Mouse (Mus musculus): Measurements from ENCODE around the gene Dlg2.
A peak's percentile ranks its signal among the peaks of the same experiment; 100 is the strongest.

The Dlg2 gene

DNA sequence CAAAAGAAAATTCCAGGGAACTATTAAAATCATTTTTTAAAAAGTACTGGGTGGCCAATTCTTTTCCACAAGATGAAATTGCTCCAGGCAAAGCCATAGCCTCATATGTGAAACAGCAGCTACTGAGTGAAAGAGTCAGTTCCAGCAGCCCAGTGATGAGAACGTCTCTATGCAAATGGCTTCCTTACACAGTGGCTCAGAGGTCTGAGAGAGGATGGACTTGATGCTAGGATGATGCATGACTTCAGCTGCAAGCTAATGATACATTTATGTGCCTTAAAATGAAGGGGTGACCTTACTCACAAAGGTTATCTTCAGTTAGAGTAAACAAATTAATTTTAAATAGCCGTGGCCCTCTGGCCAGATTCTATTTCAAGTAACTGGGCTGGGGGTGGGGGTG, 1420.5 kb downstream of the Dlg2 start:
- DNase-seq (ENCODE audit: low read depth, low spot score) = no peak

DNA sequence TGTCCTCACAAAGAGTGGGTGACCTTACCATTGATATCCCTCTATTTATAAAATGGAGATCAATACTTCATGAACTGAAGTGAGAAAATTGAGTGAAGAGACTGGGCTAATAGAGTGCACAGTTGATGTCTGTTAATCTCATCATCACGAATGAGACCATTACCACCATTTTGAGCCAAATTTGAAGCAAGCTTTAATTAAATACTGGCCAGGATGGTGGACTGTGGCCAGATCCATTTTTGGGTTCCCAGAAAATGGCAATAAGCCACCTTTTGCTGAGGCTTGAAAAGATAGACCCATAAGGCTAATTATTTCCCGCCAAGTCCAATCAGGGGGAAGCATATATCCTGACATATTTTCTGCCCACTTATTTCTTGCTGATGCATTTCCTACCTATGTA, 1421.0 kb downstream of the Dlg2 start:
- no peak for DNase-seq (ENCODE audit: low read depth, low spot score)

DNA sequence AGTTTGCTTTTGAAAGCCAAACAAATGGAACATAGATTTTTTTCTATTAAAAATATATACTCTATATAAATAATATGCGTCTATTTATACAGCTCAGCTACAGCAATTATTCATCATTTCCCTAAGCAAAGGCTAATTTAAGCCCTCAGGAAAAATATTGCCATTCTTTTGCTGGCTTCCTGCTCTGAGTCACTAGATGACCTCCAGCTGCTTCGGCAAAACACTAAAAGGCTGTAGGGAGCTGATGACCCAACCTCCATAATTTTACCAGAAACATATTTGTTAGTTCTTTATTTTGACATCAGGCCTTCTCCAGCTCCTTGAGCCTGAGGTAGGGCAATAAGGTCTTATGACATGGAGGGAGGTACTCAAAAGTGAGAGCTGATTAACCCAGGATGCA, 1426.0 kb downstream of the Dlg2 start:
- no peak for DNase-seq (ENCODE audit: low read depth, low spot score)

DNA sequence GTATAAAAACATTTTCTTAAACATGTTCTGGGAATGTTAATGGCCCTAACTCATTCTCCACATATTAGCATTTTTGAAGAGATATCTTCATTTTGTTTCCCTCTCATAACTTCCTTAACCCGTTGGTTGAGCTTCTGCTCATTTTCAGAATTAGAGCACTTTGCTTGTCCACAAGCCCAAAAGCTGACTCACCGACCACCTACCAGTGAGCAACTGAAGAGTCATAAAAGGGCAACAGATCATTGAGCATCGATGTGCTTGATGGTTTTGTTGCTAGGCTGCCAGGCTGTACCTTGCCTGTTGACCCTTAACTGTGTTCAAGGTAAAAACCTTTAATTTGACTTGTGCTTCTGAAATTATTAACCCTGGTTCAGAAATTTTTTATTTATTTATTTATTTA, 1440.3 kb downstream of the Dlg2 start:
- no peak for DNase-seq (ENCODE audit: low read depth, low spot score)

DNA sequence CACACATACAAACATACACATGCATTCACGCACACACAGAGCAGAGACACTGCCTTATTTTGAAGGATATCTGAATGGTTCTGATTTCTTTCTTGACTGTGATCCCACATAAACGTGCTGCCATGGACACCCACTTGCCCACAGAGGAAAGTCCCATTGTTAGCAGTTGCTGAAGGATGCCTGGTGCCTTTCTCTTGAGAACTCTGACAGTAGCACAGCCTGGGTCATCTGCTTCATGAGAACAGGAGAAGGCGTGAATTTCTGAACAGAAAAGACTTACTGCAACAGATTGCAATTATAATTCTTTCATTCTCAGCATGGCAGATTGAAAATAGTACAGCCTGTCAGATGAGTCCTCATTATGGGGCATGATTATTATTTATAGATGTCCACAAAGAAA, 1442.6 kb downstream of the Dlg2 start:
- DNase-seq (ENCODE audit: low read depth, low spot score) = no peak

DNA sequence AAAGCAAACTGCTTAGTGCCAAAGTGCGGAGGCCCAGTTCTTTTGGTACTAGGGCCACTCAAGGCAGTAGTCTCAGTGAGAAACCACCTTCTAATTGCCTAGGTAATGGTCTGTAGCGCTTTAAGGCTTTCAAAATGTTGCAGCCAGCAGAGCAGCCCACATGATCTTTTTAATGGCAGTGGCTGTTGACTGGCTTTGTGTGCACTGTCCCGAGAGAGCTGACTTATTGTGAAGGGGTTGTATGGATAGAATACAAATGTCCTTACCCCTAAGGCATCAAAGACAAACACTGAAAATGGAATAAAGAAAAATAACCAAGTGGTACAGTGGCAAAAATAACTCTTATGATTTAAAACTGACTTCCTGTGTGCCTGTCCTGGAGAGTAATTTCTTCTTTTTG, 1443.3 kb downstream of the Dlg2 start:
- DNase-seq (ENCODE audit: low read depth, low spot score) = no peak

DNA sequence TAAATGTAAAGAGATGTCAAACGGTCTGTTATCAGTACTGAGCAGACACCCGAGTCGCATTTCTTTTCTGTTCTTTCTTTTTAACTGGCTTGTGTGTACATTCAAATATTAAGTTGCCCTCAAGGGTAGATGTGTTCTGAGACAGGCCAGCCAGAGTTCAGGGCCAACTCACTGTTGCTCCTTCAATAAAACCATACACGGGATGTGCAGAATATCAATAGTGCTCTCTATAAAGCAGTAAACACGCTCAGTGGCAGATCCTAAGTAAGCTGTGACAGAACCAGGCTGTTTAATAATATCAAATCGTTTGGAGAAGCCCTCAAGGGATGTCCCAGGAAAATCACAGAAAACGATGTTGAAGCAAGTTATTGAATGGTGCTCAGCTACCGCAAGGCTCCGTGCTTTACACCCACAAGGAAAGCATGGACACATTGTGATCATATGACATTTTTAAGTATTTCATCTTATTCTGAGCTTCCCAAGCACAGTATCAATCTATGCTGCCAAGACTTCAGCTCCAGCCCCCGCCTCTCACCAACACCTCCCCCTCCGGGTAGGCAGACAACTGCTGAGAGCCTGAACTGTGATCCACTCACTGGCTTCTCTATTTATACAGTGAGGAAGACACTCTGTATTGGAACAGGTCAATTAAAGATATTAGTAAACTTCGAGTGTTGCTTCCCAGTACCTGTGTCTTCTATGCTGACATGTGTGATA, 1458.6 kb downstream of the Dlg2 start:
- DNase-seq (ENCODE audit: low read depth, low spot score) = no peak

DNA sequence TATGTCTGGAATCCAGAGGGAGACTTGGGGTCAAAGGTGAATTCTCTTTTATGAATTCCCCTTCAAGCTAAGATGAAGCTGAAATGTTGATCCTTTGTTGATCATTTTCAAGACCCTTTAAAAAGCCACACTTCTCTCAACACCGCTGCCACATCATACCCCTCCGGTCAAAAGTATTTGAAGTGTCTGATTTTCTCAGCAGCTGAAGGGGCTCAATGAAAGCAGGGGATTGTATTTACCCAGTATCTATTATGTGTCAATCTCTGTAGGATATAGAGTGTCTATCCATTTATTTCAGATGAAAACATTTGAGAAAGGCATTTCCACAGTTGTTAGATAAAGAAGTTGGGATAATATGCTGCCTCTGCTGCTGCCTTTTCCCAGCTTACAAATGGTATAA, 1459.7 kb downstream of the Dlg2 start:
- no peak for DNase-seq (ENCODE audit: low read depth, low spot score)

DNA sequence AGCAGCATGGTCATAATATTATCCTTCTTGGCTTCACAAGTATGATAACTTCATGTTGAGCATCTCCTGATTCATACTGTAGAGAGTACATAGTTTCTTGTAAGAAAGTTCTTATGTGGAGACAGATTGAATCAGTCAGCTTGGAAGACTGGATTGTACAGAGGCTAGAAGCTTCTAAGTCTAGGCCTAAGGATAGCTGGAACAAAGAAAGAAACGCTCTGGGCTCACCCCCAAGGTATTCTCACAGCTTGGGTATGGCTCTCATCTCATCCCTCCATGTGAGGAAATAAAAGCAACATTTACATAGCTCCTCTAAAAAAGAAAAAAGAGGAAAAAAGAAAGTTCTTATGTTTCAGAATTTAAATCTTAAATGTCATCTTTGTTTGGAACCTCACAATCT, 1466.8 kb downstream of the Dlg2 start:
- no peak for DNase-seq (ENCODE audit: low read depth, low spot score)

DNA sequence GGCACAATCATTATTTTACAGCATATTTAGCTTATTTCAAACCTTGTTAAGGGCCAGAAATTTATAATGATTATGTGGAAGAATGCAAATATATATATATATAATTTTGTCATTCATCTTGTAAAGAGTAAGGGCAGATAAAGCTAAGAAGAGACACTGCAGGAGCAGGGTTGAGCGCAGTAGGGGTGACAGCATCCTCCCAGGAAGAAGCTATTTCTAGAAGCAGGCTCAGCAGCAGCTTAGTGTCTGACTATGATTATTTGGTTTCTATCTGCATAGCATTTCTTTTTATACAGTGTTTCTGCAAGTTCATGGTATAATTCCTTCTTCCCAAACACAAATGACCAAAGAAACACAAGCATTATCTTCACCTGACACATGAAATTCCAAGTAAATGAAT, 1479.1 kb downstream of the Dlg2 start:
- no peak for DNase-seq (ENCODE audit: low read depth, low spot score)

DNA sequence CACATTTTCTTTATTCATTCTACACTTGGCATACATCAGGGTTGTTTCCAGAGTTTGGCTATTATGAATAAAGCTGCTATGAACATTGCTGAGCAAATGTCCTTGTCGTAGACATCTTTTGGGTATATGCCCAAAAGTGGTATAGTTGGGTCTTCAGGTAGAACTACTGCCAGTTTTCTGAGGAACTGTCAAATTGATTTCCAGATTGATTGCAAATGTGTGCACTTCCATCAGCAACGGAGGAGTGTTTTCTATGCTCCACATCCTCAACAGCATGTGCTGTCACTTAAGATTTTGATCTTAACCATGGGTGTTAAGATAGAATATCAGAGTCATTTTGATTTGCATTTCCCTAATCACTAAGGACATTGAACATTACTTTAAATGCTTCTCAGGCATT, 1486.5 kb downstream of the Dlg2 start:
- no peak for DNase-seq (ENCODE audit: low read depth, low spot score)

DNA sequence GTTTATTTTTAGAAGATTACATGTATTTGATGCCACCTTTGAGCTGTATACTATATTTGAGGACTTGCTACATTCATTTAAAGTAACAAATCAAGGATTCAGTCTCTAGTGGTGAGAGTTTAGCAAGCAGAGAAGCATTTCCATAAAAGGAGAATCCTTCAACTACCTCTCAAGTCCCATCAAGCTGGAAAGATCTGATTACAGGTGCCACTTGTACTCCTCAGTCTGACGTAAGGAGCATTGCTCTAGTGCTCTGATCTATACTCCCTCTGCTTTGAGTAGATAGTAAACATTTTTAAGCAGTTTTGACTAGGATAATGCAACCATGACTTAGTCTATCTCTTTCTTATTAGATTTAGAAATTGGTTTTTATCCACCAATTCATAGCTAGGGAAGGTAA, 1496.5 kb downstream of the Dlg2 start:
- no peak for DNase-seq (ENCODE audit: low read depth, low spot score)

DNA sequence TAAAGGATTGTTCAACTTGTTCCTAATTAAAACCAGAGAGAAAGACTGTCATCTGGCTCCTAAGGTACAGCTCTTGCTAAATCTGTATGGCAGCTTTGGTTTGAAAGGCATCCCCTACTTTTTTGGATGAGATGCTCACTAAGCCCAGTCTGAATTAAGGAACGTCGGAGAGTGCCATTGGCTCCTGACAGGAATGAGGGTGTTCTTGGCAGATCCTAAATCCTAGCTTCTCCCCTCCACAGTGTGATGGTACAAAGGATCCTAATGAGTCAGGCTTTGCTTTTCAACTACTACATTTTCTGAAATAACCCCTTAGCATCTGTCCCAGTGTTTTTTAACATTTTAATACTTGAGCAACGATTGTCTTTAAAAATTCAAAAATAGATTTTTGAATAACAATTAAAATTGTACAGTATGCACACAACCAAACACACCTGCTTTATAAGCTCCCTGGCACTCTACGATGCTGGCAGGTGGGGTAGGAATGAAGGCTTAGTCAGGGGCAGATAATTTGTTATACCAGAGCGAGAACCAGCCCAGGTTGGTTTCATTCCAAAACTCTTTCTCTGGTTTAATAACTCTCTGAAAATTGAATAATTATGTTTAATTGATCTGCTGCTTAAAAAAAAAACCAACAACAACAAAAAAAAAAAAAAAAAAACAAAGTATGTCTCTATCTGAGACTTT, 1527.4 kb downstream of the Dlg2 start:
- DNase-seq (ENCODE audit: low read depth, low spot score) = no peak

DNA sequence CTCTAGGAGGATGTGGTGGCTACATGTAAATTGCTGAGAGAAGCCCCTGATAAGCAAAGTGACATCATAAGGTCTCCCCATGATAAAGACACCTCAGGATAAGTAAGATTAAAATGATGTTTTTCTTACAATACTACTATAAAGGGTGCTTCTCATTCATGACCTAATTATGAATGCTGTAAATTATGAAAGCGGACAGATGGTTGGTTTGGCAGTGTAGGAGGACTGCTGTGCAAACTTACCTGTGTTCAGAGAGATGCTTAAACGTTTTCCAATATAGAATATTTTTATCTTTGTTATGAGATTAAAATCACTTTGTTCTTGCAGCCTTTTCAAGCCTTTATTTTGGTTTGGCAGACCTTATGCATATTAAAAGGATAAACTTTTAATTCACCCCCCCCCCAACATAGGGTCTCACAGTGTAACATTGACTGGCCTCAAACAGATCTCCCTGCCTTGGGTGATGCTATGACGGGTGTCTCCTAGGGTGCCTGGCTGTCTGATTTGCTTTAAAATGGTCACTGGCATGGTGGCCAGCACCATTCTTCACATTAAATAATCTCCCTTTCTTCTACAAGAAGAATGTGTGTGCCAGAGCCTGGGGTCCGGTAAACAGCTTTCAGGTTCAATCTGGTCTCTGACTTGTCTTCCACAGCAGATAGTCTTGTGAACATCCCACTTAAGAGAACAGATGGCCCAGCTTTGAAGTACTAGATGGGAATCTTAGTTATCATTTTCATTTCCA, 1529.4 kb downstream of the Dlg2 start:
- no peak for DNase-seq (ENCODE audit: low read depth, low spot score)

DNA sequence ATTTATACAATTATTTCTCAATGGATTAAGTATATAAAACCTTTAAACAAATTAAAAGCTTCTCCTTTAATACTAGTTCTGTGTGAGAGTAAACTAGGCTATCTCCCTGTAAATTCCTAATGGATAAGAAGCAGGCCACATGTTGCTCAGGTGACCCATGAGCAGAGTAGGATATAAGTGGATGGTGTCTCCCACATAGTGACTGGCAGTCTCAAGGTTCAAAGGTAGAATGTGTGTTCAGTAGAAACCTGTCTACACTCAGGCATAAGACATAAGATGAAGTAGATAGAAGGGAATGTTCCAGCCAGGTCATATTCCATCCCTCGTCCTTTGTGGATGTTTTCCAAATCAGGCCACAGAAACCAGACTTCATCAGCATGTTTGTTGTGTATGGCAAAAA, 1532.2 kb downstream of the Dlg2 start:
- no peak for DNase-seq (ENCODE audit: low read depth, low spot score)

DNA sequence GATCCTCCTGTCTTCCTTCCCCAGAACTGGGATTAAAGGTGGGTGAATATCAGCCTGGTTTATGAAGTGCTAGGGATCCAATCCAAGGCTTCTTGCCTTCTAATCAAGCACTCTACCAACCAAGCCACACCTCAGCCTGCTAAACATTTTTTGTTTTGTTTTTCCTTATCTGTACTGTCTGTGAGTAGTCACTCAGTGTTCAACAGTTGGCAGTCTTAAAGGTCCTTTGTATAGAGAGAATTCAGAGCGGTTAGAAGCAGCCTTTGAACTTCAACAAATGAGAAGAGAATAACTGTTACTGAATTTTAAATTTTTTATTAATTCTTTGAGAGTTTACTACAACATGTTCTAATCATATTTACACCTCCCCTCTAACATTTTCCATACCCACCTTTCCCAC, 1548.5 kb downstream of the Dlg2 start:
- no peak for DNase-seq (ENCODE audit: low read depth, low spot score)

DNA sequence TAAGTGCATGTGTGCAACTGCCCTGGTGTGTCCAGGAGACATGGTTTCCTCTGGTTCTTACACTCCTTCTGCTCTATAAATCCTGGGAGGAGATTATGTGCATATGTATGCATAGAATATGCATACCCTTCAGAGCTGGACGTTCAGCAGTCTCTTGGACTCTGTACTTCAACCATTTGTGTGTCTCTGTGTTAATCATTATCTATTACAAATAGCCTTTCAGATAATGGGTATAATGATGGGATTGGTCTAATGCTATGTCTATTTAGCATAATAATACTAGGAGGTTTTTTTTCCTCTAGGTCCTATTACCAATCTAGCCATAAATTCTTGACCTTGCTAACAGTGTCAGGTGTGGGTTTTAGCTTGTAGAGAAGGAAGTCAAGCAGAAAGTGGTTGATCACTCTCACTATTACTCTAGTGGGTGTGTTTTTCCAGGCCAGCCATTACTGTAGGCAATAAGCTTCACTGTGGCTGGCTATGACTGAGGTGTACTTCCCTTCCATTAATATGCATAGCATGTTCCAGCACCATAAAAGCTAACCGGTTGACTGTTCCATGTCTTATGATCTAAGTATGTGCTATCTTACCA, 1549.1 kb downstream of the Dlg2 start:
- DNase-seq (ENCODE audit: low read depth, low spot score) = no peak

DNA sequence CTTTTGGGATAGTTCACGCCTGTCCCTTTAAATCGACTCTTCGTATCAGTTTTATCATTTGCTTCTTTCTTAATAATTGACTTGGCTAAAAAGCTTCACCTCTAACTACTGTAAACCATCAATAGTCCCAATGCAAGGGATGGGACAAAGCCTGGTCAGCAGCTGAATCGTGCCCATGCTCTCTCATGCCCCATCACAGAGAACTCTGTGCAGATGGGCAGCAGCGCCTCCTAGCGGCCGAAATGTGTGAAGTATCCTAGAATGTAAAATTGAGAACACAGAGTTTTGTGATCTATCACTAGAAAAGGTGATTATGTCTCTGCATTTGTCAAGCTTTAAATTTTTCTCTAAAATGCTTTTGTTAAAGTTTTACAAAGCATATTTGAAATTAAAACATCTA, 1550.6 kb downstream of the Dlg2 start:
- DNase-seq (ENCODE audit: low read depth, low spot score) = peak; percentile 53

DNA sequence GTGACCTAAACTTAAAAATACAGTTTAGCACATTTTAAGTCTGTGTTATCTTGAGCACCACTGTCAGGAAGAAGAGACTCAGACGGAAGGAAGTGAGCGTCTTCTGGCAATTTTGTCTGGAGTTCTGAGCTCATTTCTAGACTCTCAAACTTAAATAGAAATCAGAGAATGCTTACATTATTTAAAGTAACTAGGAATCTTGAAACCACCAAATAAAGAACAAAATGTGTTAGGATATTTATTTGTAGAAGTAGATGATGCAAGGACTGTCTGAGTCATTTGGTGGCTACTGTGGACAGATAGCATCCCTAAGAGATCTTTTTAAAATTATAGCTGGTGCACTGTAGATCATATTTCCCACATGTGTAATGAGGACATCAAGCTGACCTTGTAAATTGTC, 1557.8 kb downstream of the Dlg2 start:
- DNase-seq (ENCODE audit: low read depth, low spot score) = no peak

DNA sequence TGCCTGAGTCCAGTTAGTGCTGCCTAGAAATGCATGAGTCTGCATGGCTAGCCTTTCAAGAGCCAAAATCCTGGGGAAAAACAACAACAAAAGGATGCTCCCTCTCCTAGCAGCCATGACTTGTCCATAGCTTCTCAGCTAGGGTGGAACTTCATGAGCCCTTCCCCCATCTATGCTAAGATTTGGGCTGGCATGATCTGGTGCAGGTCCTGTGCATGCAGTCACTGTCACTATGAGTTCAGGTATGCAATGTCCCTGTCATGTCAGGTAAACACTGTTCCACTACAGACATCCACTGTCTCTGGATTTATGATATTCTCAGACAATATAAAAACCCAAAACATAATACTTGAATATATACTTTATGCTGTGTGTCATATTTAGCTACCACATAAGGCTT, 1563.7 kb downstream of the Dlg2 start:
- DNase-seq (ENCODE audit: low read depth, low spot score) = no peak

DNA sequence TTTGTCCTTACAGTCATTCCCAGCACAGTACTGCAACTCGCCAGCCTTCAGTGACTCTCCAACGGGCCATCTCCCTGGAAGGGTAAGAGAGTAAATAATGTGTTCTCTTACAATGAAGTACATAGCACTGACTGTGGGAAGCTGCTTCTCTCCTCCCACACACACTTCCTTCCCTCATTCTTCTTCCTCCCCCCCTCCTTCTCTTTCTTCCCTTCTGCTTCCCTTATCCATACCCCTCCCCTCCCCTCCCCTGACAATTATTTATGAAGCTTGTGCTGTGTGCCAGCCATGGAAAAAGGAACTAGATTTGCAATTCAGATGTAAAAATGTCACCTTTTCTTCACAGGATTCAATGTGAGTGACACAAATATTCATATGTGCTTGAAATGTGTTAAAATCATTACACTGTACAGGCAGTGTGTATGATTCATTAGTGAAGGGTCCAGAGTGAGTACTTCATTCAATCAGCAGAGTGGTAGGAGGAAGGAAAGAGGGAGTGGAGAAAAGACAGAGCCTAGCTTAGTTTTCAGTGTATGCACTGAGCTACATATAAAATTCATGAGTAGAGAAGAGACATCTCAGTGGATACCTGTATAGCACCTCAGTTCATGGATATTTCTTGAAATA, 1564.4 kb downstream of the Dlg2 start:
- no peak for DNase-seq (ENCODE audit: low read depth, low spot score)

DNA sequence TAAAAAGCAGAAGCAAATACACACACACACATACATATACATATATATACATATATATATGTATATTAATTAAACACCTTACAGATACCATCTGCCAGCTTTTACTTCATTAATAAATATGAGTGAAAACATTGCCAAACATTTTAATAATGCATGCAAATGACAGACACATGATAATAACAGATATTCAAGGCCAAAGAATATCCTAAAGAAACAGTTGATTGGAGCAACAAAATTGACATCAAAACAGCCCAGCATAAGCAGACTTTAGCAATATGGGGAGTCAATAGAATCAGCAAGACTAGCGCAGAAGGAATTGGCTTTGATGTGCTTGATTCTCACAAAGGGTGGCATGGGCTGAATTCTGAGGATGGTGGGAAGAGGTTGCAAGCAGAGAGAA, 1568.5 kb downstream of the Dlg2 start:
- no peak for DNase-seq (ENCODE audit: low read depth, low spot score)
